Mouse (Mus musculus): Measurements from ENCODE around the gene Vmn1r226. TPM values are rescaled to one million over a fixed set of nuclear protein-coding genes. Genes with fewer than 3 reads are reported as not detected.

The Vmn1r226 gene
- polyA plus RNA-seq (2012; rRNA removed) = not detected in 2 replicates

GRCm38 (mm10) chr17:20682543-20682942 lies at the start of gene Vmn1r226:
Gene Vmn1r226 (plus strand): TSS chr17:20682843.
- DNase-seq = no peak
- no peaks in the 10 kb centered on the region for H3K36me3 ChIP-seq (ENCODE audit: control insufficient read depth, insufficient read depth, low read length)
- H3K27me3 ChIP-seq (ENCODE audit: control insufficient read depth, insufficient read depth, low read length) = no peaks in the 10 kb centered on the region
- H3K27ac ChIP-seq (ENCODE audit: control insufficient read depth, insufficient read depth, low read length) = no peak within 1 kb of the TSS
- H3K4me3 ChIP-seq (ENCODE audit: control insufficient read depth, insufficient read depth, low read length) = no peak within 1 kb of the TSS
- TF ChIP-seq CTCF (IDR thresholded peaks at IDR 0.05; ENCODE audit: borderline replicate concordance, control insufficient read depth, extremely low read depth, insufficient read depth, low read length, poor library complexity) (no peak), POLR2A (IDR thresholded peaks at IDR 0.05; ENCODE audit: control insufficient read depth, extremely low read depth, insufficient read depth, low read length, poor library complexity) (no peak)
- no peaks in the 10 kb centered on the region for H3K4me1 ChIP-seq (replicated peaks; ENCODE audit: control insufficient read depth, insufficient read depth, low read length)

- Histone ChIP-seq H3K36me3 (ENCODE audit: control insufficient read depth, insufficient read depth, low read length) (no peaks in the 10 kb centered on the region), H3K27ac (ENCODE audit: control insufficient read depth, insufficient read depth, low read length) (no peak within 1 kb of the TSS), H3K4me1 (replicated peaks; ENCODE audit: control insufficient read depth, insufficient read depth, low read length) (no peaks in the 10 kb centered on the region), H3K4me3 (ENCODE audit: control insufficient read depth, insufficient read depth, low read length) (no peak within 1 kb of the TSS), H3K27me3 (ENCODE audit: control insufficient read depth, insufficient read depth, low read length) (no peaks in the 10 kb centered on the region)
- TF ChIP-seq POLR2A (IDR thresholded peaks at IDR 0.05; ENCODE audit: control insufficient read depth, extremely low read depth, insufficient read depth, low read length, poor library complexity) (no peak), CTCF (IDR thresholded peaks at IDR 0.05; ENCODE audit: borderline replicate concordance, control insufficient read depth, extremely low read depth, insufficient read depth, low read length, poor library complexity) (no peak)
- no peak for DNase-seq
- WGBS = 38% methylated on average over 1 of the region's 1 CpGs
Measured at GRCm38 (mm10) chr17:20729543-20729942, 46.9 kb downstream of the Vmn1r226 start, which contains the start of gene Vmn1r227. Gene Vmn1r227 (plus strand): TSS chr17:20729843.

Other genes with a start within 250 kb of the Vmn1r226 start
- not detected in 2 replicates for gene Vmn2r108, start 201.5 kb upstream of the Vmn1r226 start, polyA plus RNA-seq (2012; rRNA removed)
- not detected in 2 replicates for gene Vmn1r225, start 184.7 kb upstream of the Vmn1r226 start, polyA plus RNA-seq (2012; rRNA removed)
- not detected in 2 replicates for gene Vmn2r109, start 118.1 kb upstream of the Vmn1r226 start, polyA plus RNA-seq (2012; rRNA removed)
- gene Vmn2r110, start 86.4 kb upstream of the Vmn1r226 start, polyA plus RNA-seq (2012; rRNA removed) = not detected in 2 replicates
- gene Fpr-rs3, start 58.0 kb upstream of the Vmn1r226 start, polyA plus RNA-seq (2012; rRNA removed) = not detected in 2 replicates
- gene Vmn1r227, start 47.0 kb downstream of the Vmn1r226 start, polyA plus RNA-seq (2012; rRNA removed) = not detected in 2 replicates
- not detected in 2 replicates for gene Vmn1r228, start 103.3 kb downstream of the Vmn1r226 start, polyA plus RNA-seq (2012; rRNA removed)
- not detected in 2 replicates for gene Vmn1r229, start 128.7 kb downstream of the Vmn1r226 start, polyA plus RNA-seq (2012; rRNA removed)
- not detected in 2 replicates for gene Vmn1r230, start 157.6 kb downstream of the Vmn1r226 start, polyA plus RNA-seq (2012; rRNA removed)
- not detected in 2 replicates for gene Vmn1r231, start 222.2 kb downstream of the Vmn1r226 start, polyA plus RNA-seq (2012; rRNA removed)
- not detected in 2 replicates for gene Vmn1r232, start 236.9 kb downstream of the Vmn1r226 start, polyA plus RNA-seq (2012; rRNA removed)

All from thymus, adult 2 months (tissue).